Mouse (Mus musculus) MEL (cell line): ENCODE data around the gene Tmco4. TPM values are rescaled to one million over a fixed set of nuclear protein-coding genes. Genes with fewer than 3 reads are reported as not detected.

Source experiments
- DNase-seq: peaks from one replicate; pipeline ENCODE4 v3.0.0; 2011; ENCODE audit warnings: low read depth, low spot score
- H3K27ac ChIP-seq: 2 replicates; pipeline ENCODE4 v1.5.1; 2012; ENCODE audit warnings: low read depth, mild to moderate bottlenecking, control low read depth, low read length, moderate library complexity; ENCODE audit not compliant: control insufficient read depth
- H3K27me3 ChIP-seq, 2 experiments: fragments of 150-350 bp in 1 of 2; sonication (generic) in 1 of 2; 2 replicates each; pipeline ENCODE4 v1.6.1; 2012; ENCODE audit warnings: low read length in 2 of 2, mild to moderate bottlenecking in 2 of 2, improper control_type of control experiment in 1 of 2, moderate library complexity in 1 of 2; ENCODE audit not compliant: insufficient read depth in 2 of 2, control insufficient read depth in 1 of 2
- H3K36me3 ChIP-seq, 2 experiments: 2 replicates each; pipeline ENCODE4 v1.6.1; 2012 to 2014; ENCODE audit warnings: low read length in 2 of 2, improper control_type of control experiment in 1 of 2, inconsistent platforms in 1 of 2, mild to moderate bottlenecking in 1 of 2; ENCODE audit not compliant: insufficient read depth in 2 of 2, control insufficient read depth in 1 of 2
- H3K4me1 ChIP-seq, 2 experiments: fragments of 150-350 bp in 1 of 2; sonication (generic) in 1 of 2; 2 replicates each; pipeline ENCODE4 v1.6.1; 2012; ENCODE audit warnings: low read length in 2 of 2, improper control_type of control experiment in 1 of 2, mild to moderate bottlenecking in 1 of 2; ENCODE audit not compliant: insufficient read depth in 2 of 2, control insufficient read depth in 1 of 2
- H3K4me3 ChIP-seq, 2 experiments: fragments of 150-350 bp in 1 of 2; sonication (generic) in 1 of 2; 2 replicates each; pipeline ENCODE4 v1.5.1; 2012; ENCODE audit warnings: low read depth in 2 of 2, low read length in 2 of 2, mild to moderate bottlenecking in 2 of 2, moderate library complexity in 2 of 2, control low read depth in 1 of 2, improper control_type of control experiment in 1 of 2; ENCODE audit not compliant: control insufficient read depth in 1 of 2, insufficient read depth in 1 of 2
- H3K79me2 ChIP-seq: 2 replicates; pipeline ENCODE4 v1.6.1; 2012; ENCODE audit warnings: mild to moderate bottlenecking, low read length, moderate library complexity; ENCODE audit not compliant: control insufficient read depth, poor library complexity, insufficient read depth
- H3K9ac ChIP-seq: 2 replicates; pipeline ENCODE4 v1.6.1; 2012; ENCODE audit warnings: low read depth, mild to moderate bottlenecking, control low read depth, low read length, moderate library complexity; ENCODE audit not compliant: control insufficient read depth, poor library complexity, severe bottlenecking
- H3K9me3 ChIP-seq: fragments of 150-350 bp; sonication (generic); replicated peaks from 2 replicates; pipeline ENCODE4 v1.6.1; 2012; ENCODE audit warnings: mild to moderate bottlenecking, low read length, improper control_type of control experiment, moderate library complexity; ENCODE audit not compliant: insufficient read depth
- CHD1 ChIP-seq: IDR thresholded peaks from 2 replicates; pipeline ENCODE4 v1.6.1; 2012; ENCODE audit warnings: low read depth, mild to moderate bottlenecking, inconsistent platforms, low read length, improper control_type of control experiment
- CHD2 ChIP-seq: IDR thresholded peaks from 2 replicates; pipeline ENCODE4 v1.6.1; 2011; ENCODE audit warnings: low read length, improper control_type of control experiment
- E2F4 ChIP-seq: IDR thresholded peaks from 2 replicates; pipeline ENCODE4 v1.6.1; 2011; ENCODE audit warnings: low read depth, low read length, improper control_type of control experiment, borderline replicate concordance
- EP300 ChIP-seq, 2 experiments: IDR thresholded peaks; 2 replicates each; pipeline ENCODE4 v1.6.1; 2011; ENCODE audit warnings: improper control_type of control experiment in 2 of 2, low read length in 2 of 2, low read depth in 1 of 2, mild to moderate bottlenecking in 1 of 2
- ETS1 ChIP-seq: IDR thresholded peaks from 2 replicates; pipeline ENCODE4 v1.6.1; 2012; ENCODE audit warnings: low read depth, mild to moderate bottlenecking, inconsistent platforms, low read length, improper control_type of control experiment, moderate library complexity
- GATA1 ChIP-seq: IDR thresholded peaks from 2 replicates; pipeline ENCODE4 v1.6.1; 2011; ENCODE audit warnings: low read depth, low read length, improper control_type of control experiment
- MAFK ChIP-seq: IDR thresholded peaks from 2 replicates; pipeline ENCODE4 v1.6.1; 2011; ENCODE audit warnings: low read depth, mild to moderate bottlenecking, low read length, improper control_type of control experiment, borderline replicate concordance
- MEF2A ChIP-seq: IDR thresholded peaks from 2 replicates; pipeline ENCODE4 v1.6.1; 2014; ENCODE audit warnings: low read depth, mild to moderate bottlenecking, inconsistent platforms, low read length, improper control_type of control experiment; ENCODE audit not compliant: poor library complexity, insufficient replicate concordance, severe bottlenecking; ENCODE audit errors: extremely low read depth
- MXI1 ChIP-seq: IDR thresholded peaks from 2 replicates; pipeline ENCODE4 v1.6.1; 2011; ENCODE audit warnings: mild to moderate bottlenecking, low read depth, low read length, improper control_type of control experiment
- MYC ChIP-seq: IDR thresholded peaks from 2 replicates; pipeline ENCODE4 v1.6.1; 2011; ENCODE audit warnings: low read depth, mild to moderate bottlenecking, low read length, improper control_type of control experiment, moderate library complexity
- NELFE ChIP-seq: IDR thresholded peaks from 2 replicates; pipeline ENCODE4 v1.6.1; 2011; ENCODE audit warnings: low read depth, low read length, improper control_type of control experiment
- NRF1 ChIP-seq: IDR thresholded peaks from 2 replicates; pipeline ENCODE4 v1.6.1; 2014; ENCODE audit warnings: low read depth, mild to moderate bottlenecking, inconsistent platforms, low read length, improper control_type of control experiment, moderate library complexity; ENCODE audit not compliant: poor library complexity, insufficient read depth, severe bottlenecking
- POLR2A ChIP-seq, 2 experiments: IDR thresholded peaks; 2 replicates each; pipeline ENCODE4 v1.6.1; 2011 to 2012; ENCODE audit warnings: low read length in 2 of 2, mild to moderate bottlenecking in 2 of 2, control low read depth in 1 of 2, improper control_type of control experiment in 1 of 2, low read depth in 1 of 2, moderate library complexity in 1 of 2; ENCODE audit not compliant: control insufficient read depth in 1 of 2, insufficient read depth in 1 of 2, poor library complexity in 1 of 2
- SIN3A ChIP-seq: IDR thresholded peaks from 2 replicates; pipeline ENCODE4 v1.6.1; 2012; ENCODE audit warnings: low read length, improper control_type of control experiment, inconsistent platforms
- TCF12 ChIP-seq: IDR thresholded peaks from 2 replicates; pipeline ENCODE4 v1.6.1; 2014; ENCODE audit warnings: low read depth, mild to moderate bottlenecking, inconsistent platforms, low read length, improper control_type of control experiment, moderate library complexity
- USF2 ChIP-seq, 2 experiments: IDR thresholded peaks; 2 replicates each; pipeline ENCODE4 v1.6.1; 2011 to 2012; ENCODE audit warnings: improper control_type of control experiment in 2 of 2, low read length in 2 of 2, borderline replicate concordance in 1 of 2, inconsistent platforms in 1 of 2, low read depth in 1 of 2, mild to moderate bottlenecking in 1 of 2; ENCODE audit not compliant: insufficient read depth in 1 of 2
- ZKSCAN1 ChIP-seq: IDR thresholded peaks from 2 replicates; pipeline ENCODE4 v1.6.1; 2012; ENCODE audit warnings: low read depth, mild to moderate bottlenecking, inconsistent platforms, low read length, improper control_type of control experiment, moderate library complexity
- ZMIZ1 ChIP-seq: IDR thresholded peaks from 2 replicates; pipeline ENCODE4 v1.6.1; 2012; ENCODE audit warnings: low read depth, mild to moderate bottlenecking, inconsistent platforms, low read length, improper control_type of control experiment, moderate library complexity
- ZNF384 ChIP-seq: IDR thresholded peaks from 2 replicates; pipeline ENCODE4 v1.6.1; 2012; ENCODE audit warnings: low read depth, mild to moderate bottlenecking, inconsistent platforms, low read length, improper control_type of control experiment
- polyA plus RNA-seq, 2 experiments: library from polyadenylated mRNA; stranded (reverse) in 1 of 2; unstranded in 1 of 2; fragments of >175 nt in 1 of 2; fragments of >200 nt in 1 of 2; gene quantifications; 2 replicates each; pipeline versions ENCODE4 v1.2.1 to v1.2.4; 2012; ENCODE audit warnings: low replicate concordance in 2 of 2, low read depth in 1 of 2; ENCODE audit not compliant: insufficient read length in 2 of 2, insufficient read depth in 1 of 2, missing spikeins in 1 of 2
- total RNA-seq: library from RNA; depleted of rRNA; stranded (reverse); fragments of 300-350 nt; gene quantifications from 2 replicates; pipeline ENCODE4 v1.2.3, GENCODE M21; 2012

Tmco4 gene
- total and polyA plus RNA-seq, 3 experiments, result 16.5 to 24.7 TPM; not detected in 1

DNA sequence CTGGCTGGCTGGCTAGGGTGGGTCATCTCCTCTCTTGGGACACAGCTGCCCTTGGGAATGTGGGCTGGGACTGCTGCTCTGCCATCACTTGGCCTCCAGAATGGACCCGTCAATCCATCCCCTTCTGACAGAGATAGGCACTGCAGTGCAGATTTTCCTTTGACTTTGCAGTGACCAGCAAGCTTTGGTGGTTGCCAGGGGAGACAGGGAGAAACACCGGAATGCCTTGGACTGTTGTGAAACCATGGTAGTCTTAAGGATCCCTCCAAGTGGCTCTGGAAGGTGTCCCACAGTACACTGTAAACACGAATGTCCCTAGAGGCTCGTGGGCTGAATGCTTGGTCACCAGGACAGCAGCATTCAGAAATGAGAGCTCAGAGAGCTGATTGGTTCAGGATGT, 33.2 kb upstream of the Tmco4 start:
- H3K9me3 ChIP-seq, result no peaks in the 10 kb centered on the region
- no peaks in the 10 kb centered on the region for H3K79me2 ChIP-seq
- no peak overlapping the region for H3K4me3 ChIP-seq
- no peak overlapping the region for H3K9ac ChIP-seq
- peaks cover 0 to 2% of the 10 kb centered on the region in 2 experiments; a peak in 3 of 4 replicates for H3K4me1 ChIP-seq
- H3K36me3 ChIP-seq, result no peaks in the 10 kb centered on the region; a peak in 1 of 4 replicates
- TF ChIP-seq TCF12 (no peak), NELFE (no peak), POLR2A (IDR thresholded peaks at IDR 0.05; ENCODE audit: control insufficient read depth in 1 of 2, insufficient read depth in 1 of 2, low read depth in 1 of 2, low read length in 2 of 2, poor library complexity in 1 of 2) (no peak), NRF1 (no peak), EP300 (IDR thresholded peaks at IDR 0.05; ENCODE audit: low read depth in 1 of 2, low read length in 2 of 2) (no peak), ZMIZ1 (no peak), MYC (no peak), CHD1 (no peak)
- DNase-seq, result no peak
- no peaks in the 10 kb centered on the region for H3K27me3 ChIP-seq
- no peak overlapping the region for H3K27ac ChIP-seq

DNA sequence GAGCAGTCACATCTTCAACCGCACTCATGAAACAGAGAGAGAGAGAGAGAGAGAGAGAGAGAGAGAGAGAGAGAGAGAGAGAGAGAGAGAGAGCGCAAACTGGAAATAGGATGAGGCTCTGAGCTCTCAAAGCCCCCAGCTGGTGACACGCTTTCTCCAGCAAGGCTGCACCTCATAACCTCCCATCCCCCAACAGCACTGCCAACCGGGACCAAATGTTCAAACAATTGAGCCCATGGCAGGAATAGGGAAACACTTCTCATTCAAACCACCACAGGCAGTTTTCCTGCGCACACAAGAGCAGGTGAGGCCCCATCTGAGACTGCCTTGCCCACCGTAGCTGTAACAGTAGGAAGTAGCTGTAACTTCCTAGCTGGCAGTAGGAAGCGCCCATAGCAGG, 31.3 kb upstream of the Tmco4 start:
- no peak overlapping the region for H3K4me3 ChIP-seq
- H3K79me2 ChIP-seq, result no peaks in the 10 kb centered on the region
- peaks cover 0 to 2% of the 10 kb centered on the region in 2 experiments; a peak in 3 of 4 replicates for H3K4me1 ChIP-seq
- TF ChIP-seq SIN3A, result no peak
- TF ChIP-seq MEF2A, result no peak
- no peak for TF ChIP-seq GATA1
- no peak for TF ChIP-seq MXI1
- TF ChIP-seq, all 39 proteins: peak for 0
- H3K27me3 ChIP-seq, result no peaks in the 10 kb centered on the region
- no peak for DNase-seq
- H3K36me3 ChIP-seq, result no peaks in the 10 kb centered on the region; a peak in 1 of 4 replicates
- no peak overlapping the region for H3K27ac ChIP-seq
- no peak overlapping the region for H3K9ac ChIP-seq
- H3K9me3 ChIP-seq, result no peaks in the 10 kb centered on the region

DNA sequence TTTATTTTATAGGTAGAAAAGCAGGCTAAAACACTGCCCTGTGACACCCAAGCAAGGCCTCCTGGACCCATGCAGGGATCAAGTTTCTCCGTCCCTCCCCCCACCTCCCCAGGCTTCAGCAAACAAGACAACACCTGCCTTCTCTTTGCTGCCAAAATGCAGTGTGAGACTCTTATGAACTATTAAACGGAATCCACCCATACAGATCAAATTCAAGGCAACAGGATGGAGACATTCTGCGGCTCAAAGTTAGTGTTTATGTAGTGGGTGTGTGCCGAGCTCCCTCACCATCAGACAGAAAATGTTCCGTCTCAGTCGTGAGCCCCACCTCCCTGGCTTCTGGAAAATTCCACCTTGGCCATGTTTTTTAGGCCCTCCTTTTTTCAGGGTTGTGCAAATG, 30.7 kb upstream of the Tmco4 start:
- Histone ChIP-seq H3K36me3 (no peaks in the 10 kb centered on the region; a peak in 1 of 4 replicates), H3K27me3 (no peaks in the 10 kb centered on the region), H3K79me2 (no peaks in the 10 kb centered on the region), H3K4me1 (peaks cover 0 to 2% of the 10 kb centered on the region in 2 experiments; a peak in 3 of 4 replicates), H3K9me3 (no peaks in the 10 kb centered on the region), H3K4me3 (no peak overlapping the region)
- no peak for DNase-seq
- TF ChIP-seq ZKSCAN1, result no peak
- TF ChIP-seq USF2 (IDR thresholded peaks at IDR 0.05; ENCODE audit: borderline replicate concordance in 1 of 2, insufficient read depth in 1 of 2, low read depth in 1 of 2, low read length in 2 of 2), result no peak
- TF ChIP-seq ETS1, result no peak
- no peak for TF ChIP-seq GATA1
- TF ChIP-seq SIN3A, result no peak
- TF ChIP-seq MAFK, result no peak
- no peak for TF ChIP-seq MEF2A
- no peak for TF ChIP-seq E2F4
- TF ChIP-seq ZNF384, result no peak
- no peak for TF ChIP-seq CHD2
- no peak for TF ChIP-seq EP300 (IDR thresholded peaks at IDR 0.05; ENCODE audit: low read depth in 1 of 2, low read length in 2 of 2)
- TF ChIP-seq, all 39 proteins: peak for 0
- no peak overlapping the region for H3K27ac ChIP-seq
- no peak overlapping the region for H3K9ac ChIP-seq
